Mouse (Mus musculus): ENCODE measurements at regions not wholly inside any gene's neighbourhood (a gene's known extent, or its start where the extent isn't known, plus 50 kb on each side); places are given as distances from the start of the nearest gene placed in this dataset.

DNA sequence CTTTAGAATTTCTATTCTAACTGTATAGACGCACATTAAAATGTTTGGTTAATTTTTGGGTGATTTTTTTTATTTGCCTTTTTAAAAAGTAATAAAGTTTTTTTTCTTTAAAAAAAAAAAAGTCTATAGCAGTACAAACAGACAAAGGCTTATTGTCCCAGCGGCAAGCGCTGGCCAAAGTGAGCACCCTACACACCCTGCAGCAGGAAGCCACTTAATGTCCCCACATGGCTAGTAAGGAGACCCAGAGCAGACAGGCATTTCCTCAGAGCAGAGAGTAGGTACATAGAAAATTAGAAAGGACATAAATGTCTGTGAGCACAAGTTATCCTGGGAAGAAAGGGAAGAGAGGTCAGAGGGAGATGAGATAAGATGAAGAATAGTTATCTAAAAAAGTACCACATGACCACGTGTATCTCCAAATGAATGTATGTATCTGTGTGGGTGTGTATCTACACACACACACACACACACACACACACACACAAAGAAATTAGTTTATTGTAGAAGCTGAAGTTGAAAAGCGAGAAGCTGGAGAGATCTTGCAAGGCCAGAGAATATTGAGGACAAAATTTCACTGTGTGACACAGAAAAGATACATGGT lies 50.7 kb upstream of the Gadd45a start:
- DNase-seq = no peak
- intact Hi-C loops (cut with DNase I) = no loop called here

DNA sequence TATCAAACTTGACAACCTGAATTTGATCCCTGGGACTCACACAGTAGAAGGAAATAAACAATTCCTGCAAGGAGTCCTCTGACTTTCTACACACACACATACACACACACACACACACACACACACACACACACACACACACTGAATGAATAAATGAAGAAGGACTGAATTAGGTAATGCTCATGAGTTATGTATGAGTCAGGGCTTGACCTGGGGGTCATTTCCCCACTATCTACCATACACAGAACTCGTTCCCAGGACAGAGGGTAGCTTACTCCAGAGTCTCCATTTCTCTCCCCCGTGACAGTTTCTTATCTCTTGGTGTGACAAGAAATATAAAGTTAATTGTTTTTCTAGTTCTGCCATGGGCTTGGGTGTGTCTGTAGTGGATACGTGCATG lies 50.1 kb upstream of the Gadd45a start:
- intact Hi-C loops (cut with DNase I) = no loop called here
- no peak for DNase-seq

All from left cerebral cortex, postnatal 4 days (tissue).